Mouse (Mus musculus): Measurements from ENCODE around the gene Cdh10. TPM values are rescaled to one million over a fixed set of nuclear protein-coding genes. Genes with fewer than 3 reads are reported as not detected.

The Cdh10 gene
- polyA plus RNA-seq, 1 experiment from 2014 or later, result 3.9 TPM

DNA sequence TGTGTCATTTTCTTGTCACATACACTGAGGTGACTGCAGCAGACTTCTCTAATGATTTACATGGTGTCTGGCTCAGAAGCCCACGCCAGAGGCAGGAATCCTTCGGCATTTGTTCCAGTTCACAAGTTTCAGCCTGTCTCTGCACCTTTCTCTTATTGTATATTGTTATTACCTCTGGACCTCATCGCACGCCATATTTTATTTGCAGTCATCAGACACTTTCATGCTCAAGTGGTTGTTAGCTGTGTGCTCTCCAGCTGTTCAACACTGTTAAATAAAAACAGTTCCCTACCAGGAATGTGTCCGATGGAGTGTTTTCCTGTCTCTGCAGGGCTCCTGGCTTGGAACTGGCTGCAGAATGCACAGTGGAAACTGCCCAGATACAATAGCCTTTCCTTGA lies 26.1 kb downstream of the Cdh10 start:
- WGBS, result 50% methylated on average over 5 of the region's 5 CpGs
- no peak for ATAC-seq (ENCODE audit: insufficient number of reproducible peaks, insufficient read depth, low FRiP score, low read depth)
- Histone ChIP-seq H3K4me1 (ENCODE audit: control insufficient read depth, insufficient read depth, low read length) (no peaks in the 10 kb centered on the region), H3K4me3 (ENCODE audit: low read depth, low read length) (no peak overlapping the region), H3K36me3 (ENCODE audit: control insufficient read depth, insufficient read depth, low read length) (no peaks in the 10 kb centered on the region), H3K27ac (ENCODE audit: low read length) (no peak overlapping the region), H3K9me3 (ENCODE audit: control insufficient read depth, low read depth, low read length) (no peaks in the 10 kb centered on the region), H3K4me2 (replicated peaks; ENCODE audit: low read depth, low read length) (no peak overlapping the region), H3K27me3 (ENCODE audit: control insufficient read depth, insufficient read depth, low read length) (no peaks in the 10 kb centered on the region), H3K9ac (replicated peaks; ENCODE audit: low read depth, low read length) (no peak overlapping the region)

GRCm38 (mm10) chr15:18850497-18850896 lies 31.8 kb downstream of the Cdh10 start:
- no peak overlapping the region for H3K4me3 ChIP-seq (ENCODE audit: low read depth, low read length)
- H3K4me1 ChIP-seq (ENCODE audit: control insufficient read depth, insufficient read depth, low read length), result no peaks in the 10 kb centered on the region
- no peak overlapping the region for H3K27ac ChIP-seq (ENCODE audit: low read length)
- H3K9me3 ChIP-seq (ENCODE audit: control insufficient read depth, low read depth, low read length), result no peaks in the 10 kb centered on the region
- H3K4me2 ChIP-seq (replicated peaks; ENCODE audit: low read depth, low read length), result no peak overlapping the region
- 92% methylated on average over 2 of the region's 2 CpGs for WGBS
- no peak for ATAC-seq (ENCODE audit: insufficient number of reproducible peaks, insufficient read depth, low FRiP score, low read depth)
- no peaks in the 10 kb centered on the region for H3K36me3 ChIP-seq (ENCODE audit: control insufficient read depth, insufficient read depth, low read length)
- no peak overlapping the region for H3K9ac ChIP-seq (replicated peaks; ENCODE audit: low read depth, low read length)
- H3K27me3 ChIP-seq (ENCODE audit: control insufficient read depth, insufficient read depth, low read length), result no peaks in the 10 kb centered on the region

DNA sequence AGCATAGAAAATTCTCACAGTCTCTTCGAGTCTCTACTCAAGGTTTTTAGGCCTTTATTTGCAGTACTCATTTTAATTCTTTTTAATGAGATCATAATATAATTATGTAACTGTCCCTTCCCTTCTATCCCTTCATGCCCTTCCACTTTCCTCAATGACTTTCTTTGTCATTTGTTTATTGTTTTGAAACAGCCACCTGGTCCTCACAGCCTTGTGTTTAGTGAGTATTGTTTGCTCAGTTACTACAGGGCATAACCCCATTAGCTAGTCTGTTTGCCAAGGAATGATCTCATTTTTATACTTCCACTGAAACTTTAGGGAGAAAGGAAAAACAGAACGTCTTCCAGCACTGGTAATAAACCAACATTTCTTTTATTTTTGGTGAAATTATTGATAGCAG lies 39.4 kb downstream of the Cdh10 start:
- H3K4me1 ChIP-seq (ENCODE audit: control insufficient read depth, insufficient read depth, low read length), result no peaks in the 10 kb centered on the region
- no peak overlapping the region for H3K4me2 ChIP-seq (replicated peaks; ENCODE audit: low read depth, low read length)
- 50% methylated on average over 2 of the region's 2 CpGs for WGBS
- no peak overlapping the region for H3K27ac ChIP-seq (ENCODE audit: low read length)
- H3K27me3 ChIP-seq (ENCODE audit: control insufficient read depth, insufficient read depth, low read length), result no peaks in the 10 kb centered on the region
- no peak overlapping the region for H3K4me3 ChIP-seq (ENCODE audit: low read depth, low read length)
- no peak for ATAC-seq (ENCODE audit: insufficient number of reproducible peaks, insufficient read depth, low FRiP score, low read depth)
- H3K9ac ChIP-seq (replicated peaks; ENCODE audit: low read depth, low read length), result no peak overlapping the region
- no peaks in the 10 kb centered on the region for H3K9me3 ChIP-seq (ENCODE audit: control insufficient read depth, low read depth, low read length)
- H3K36me3 ChIP-seq (ENCODE audit: control insufficient read depth, insufficient read depth, low read length), result no peaks in the 10 kb centered on the region

- Histone ChIP-seq H3K36me3 (ENCODE audit: control insufficient read depth, insufficient read depth, low read length) (no peaks in the 10 kb centered on the region), H3K4me3 (ENCODE audit: low read depth, low read length) (no peak overlapping the region), H3K4me2 (replicated peaks; ENCODE audit: low read depth, low read length) (no peak overlapping the region), H3K9ac (replicated peaks; ENCODE audit: low read depth, low read length) (no peak overlapping the region), H3K9me3 (ENCODE audit: control insufficient read depth, low read depth, low read length) (no peaks in the 10 kb centered on the region), H3K27me3 (ENCODE audit: control insufficient read depth, insufficient read depth, low read length) (no peaks in the 10 kb centered on the region), H3K27ac (ENCODE audit: low read length) (no peak overlapping the region), H3K4me1 (ENCODE audit: control insufficient read depth, insufficient read depth, low read length) (no peaks in the 10 kb centered on the region)
- no peak for ATAC-seq (ENCODE audit: insufficient number of reproducible peaks, insufficient read depth, low FRiP score, low read depth)
- WGBS, result 93% methylated on average over 2 of the region's 2 CpGs
Observed at GRCm38 (mm10) chr15:18869871-18870270, 51.1 kb downstream of the Cdh10 start.

GRCm38 (mm10) chr15:18881467-18881866 lies 62.7 kb downstream of the Cdh10 start:
- WGBS, result 75% methylated on average over 5 of the region's 5 CpGs
- ATAC-seq (ENCODE audit: insufficient number of reproducible peaks, insufficient read depth, low FRiP score, low read depth), result no peak
- no peaks in the 10 kb centered on the region for H3K27me3 ChIP-seq (ENCODE audit: control insufficient read depth, insufficient read depth, low read length)
- H3K4me2 ChIP-seq (replicated peaks; ENCODE audit: low read depth, low read length), result no peak overlapping the region
- no peaks in the 10 kb centered on the region for H3K9me3 ChIP-seq (ENCODE audit: control insufficient read depth, low read depth, low read length)
- no peak overlapping the region for H3K9ac ChIP-seq (replicated peaks; ENCODE audit: low read depth, low read length)
- H3K4me3 ChIP-seq (ENCODE audit: low read depth, low read length), result no peak overlapping the region
- no peak overlapping the region for H3K27ac ChIP-seq (ENCODE audit: low read length)
- H3K4me1 ChIP-seq (ENCODE audit: control insufficient read depth, insufficient read depth, low read length), result no peaks in the 10 kb centered on the region
- H3K36me3 ChIP-seq (ENCODE audit: control insufficient read depth, insufficient read depth, low read length), result no peaks in the 10 kb centered on the region

DNA sequence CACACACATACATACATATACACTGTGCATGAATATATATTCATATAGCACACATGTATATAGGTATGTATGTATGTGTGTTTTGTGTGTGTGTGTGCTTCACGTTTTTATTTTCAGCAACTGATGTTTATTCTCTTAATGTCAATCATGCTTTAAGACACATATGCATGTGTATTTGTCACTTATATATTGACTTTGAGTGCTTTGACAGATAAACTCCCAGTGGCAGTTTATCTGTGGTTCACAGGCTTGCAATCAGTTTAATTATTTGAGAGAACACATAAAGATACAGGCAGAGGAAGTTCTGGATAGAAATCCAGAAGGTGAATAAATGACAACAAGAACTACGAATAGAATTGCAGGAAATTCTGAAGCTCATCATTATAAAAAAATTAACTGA lies 67.9 kb downstream of the Cdh10 start:
- ATAC-seq (ENCODE audit: insufficient number of reproducible peaks, insufficient read depth, low FRiP score, low read depth), result no peak
- no peaks in the 10 kb centered on the region for H3K9me3 ChIP-seq (ENCODE audit: control insufficient read depth, low read depth, low read length)
- no peaks in the 10 kb centered on the region for H3K4me1 ChIP-seq (ENCODE audit: control insufficient read depth, insufficient read depth, low read length)
- no peaks in the 10 kb centered on the region for H3K36me3 ChIP-seq (ENCODE audit: control insufficient read depth, insufficient read depth, low read length)
- H3K4me3 ChIP-seq (ENCODE audit: low read depth, low read length), result no peak overlapping the region
- no peaks in the 10 kb centered on the region for H3K27me3 ChIP-seq (ENCODE audit: control insufficient read depth, insufficient read depth, low read length)
- WGBS, result 84% methylated on average over 2 of the region's 2 CpGs
- H3K9ac ChIP-seq (replicated peaks; ENCODE audit: low read depth, low read length), result no peak overlapping the region
- no peak overlapping the region for H3K4me2 ChIP-seq (replicated peaks; ENCODE audit: low read depth, low read length)
- no peak overlapping the region for H3K27ac ChIP-seq (ENCODE audit: low read length)

DNA sequence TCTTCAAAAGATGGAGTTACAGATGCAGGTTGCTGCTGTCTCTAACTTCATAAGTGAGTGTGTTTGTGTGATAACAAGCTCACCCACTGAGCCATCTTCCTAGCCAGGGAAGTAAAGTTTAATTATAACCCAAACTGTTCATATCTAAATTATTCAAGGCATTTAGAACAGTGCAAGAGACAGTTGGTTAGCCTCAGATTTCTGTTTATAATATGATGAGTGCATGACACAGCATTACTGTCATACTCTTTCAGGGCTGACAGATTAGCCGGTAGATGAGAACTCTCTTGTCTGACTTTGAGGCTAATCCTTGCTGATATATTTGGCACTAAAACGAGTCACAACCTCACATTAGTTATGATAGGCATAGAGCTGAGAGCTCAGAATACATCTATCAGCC lies 70.2 kb downstream of the Cdh10 start:
- H3K4me3 ChIP-seq (ENCODE audit: low read depth, low read length), result no peak overlapping the region
- H3K4me2 ChIP-seq (replicated peaks; ENCODE audit: low read depth, low read length), result no peak overlapping the region
- no peaks in the 10 kb centered on the region for H3K27me3 ChIP-seq (ENCODE audit: control insufficient read depth, insufficient read depth, low read length)
- H3K36me3 ChIP-seq (ENCODE audit: control insufficient read depth, insufficient read depth, low read length), result no peaks in the 10 kb centered on the region
- no peaks in the 10 kb centered on the region for H3K4me1 ChIP-seq (ENCODE audit: control insufficient read depth, insufficient read depth, low read length)
- WGBS, result 41% methylated on average over 2 of the region's 2 CpGs
- no peak for ATAC-seq (ENCODE audit: insufficient number of reproducible peaks, insufficient read depth, low FRiP score, low read depth)
- H3K9ac ChIP-seq (replicated peaks; ENCODE audit: low read depth, low read length), result no peak overlapping the region
- H3K9me3 ChIP-seq (ENCODE audit: control insufficient read depth, low read depth, low read length), result no peaks in the 10 kb centered on the region
- no peak overlapping the region for H3K27ac ChIP-seq (ENCODE audit: low read length)

- no peak for ATAC-seq (ENCODE audit: insufficient number of reproducible peaks, insufficient read depth, low FRiP score, low read depth)
- Histone ChIP-seq H3K9ac (replicated peaks; ENCODE audit: low read depth, low read length) (no peak overlapping the region), H3K9me3 (ENCODE audit: control insufficient read depth, low read depth, low read length) (no peaks in the 10 kb centered on the region), H3K4me2 (replicated peaks; ENCODE audit: low read depth, low read length) (no peak overlapping the region), H3K27me3 (ENCODE audit: control insufficient read depth, insufficient read depth, low read length) (no peaks in the 10 kb centered on the region), H3K27ac (ENCODE audit: low read length) (no peak overlapping the region), H3K4me3 (ENCODE audit: low read depth, low read length) (no peak overlapping the region), H3K36me3 (ENCODE audit: control insufficient read depth, insufficient read depth, low read length) (no peaks in the 10 kb centered on the region), H3K4me1 (ENCODE audit: control insufficient read depth, insufficient read depth, low read length) (no peaks in the 10 kb centered on the region)
- 91% methylated on average over 8 of the region's 8 CpGs for WGBS
Observed at GRCm38 (mm10) chr15:18890358-18890757, 71.6 kb downstream of the Cdh10 start.

DNA sequence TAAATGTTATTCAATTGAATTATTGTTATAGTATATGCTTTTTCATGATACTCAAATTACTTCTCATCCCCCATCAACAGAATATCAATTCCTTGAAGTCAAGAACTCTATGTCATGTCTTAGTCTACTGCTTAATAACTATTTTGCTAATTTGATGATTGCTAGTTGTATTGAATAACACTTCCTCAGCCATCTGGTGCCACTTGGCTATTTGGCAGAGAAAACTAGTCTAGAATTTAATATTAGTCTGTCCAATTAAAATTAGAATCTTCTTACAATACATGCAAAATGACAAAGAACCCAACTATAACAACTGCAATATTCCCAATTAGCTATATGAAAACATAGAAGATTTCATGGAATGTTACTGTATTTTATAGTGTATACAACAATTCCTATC lies 82.0 kb downstream of the Cdh10 start:
- no peak overlapping the region for H3K4me2 ChIP-seq (replicated peaks; ENCODE audit: low read depth, low read length)

More for the DNA sequence above, 82.0 kb downstream of the Cdh10 start:
- no peaks in the 10 kb centered on the region for H3K9me3 ChIP-seq (ENCODE audit: control insufficient read depth, low read depth, low read length)
- ATAC-seq (ENCODE audit: insufficient number of reproducible peaks, insufficient read depth, low FRiP score, low read depth), result no peak
- no peaks in the 10 kb centered on the region for H3K27me3 ChIP-seq (ENCODE audit: control insufficient read depth, insufficient read depth, low read length)
- H3K36me3 ChIP-seq (ENCODE audit: control insufficient read depth, insufficient read depth, low read length), result no peaks in the 10 kb centered on the region
- no peak overlapping the region for H3K9ac ChIP-seq (replicated peaks; ENCODE audit: low read depth, low read length)
- no peaks in the 10 kb centered on the region for H3K4me1 ChIP-seq (ENCODE audit: control insufficient read depth, insufficient read depth, low read length)
- H3K27ac ChIP-seq (ENCODE audit: low read length), result no peak overlapping the region
- no peak overlapping the region for H3K4me3 ChIP-seq (ENCODE audit: low read depth, low read length)
